Mouse (Mus musculus) embryonic facial prominence, embryonic 13.5 days (tissue): ENCODE data around the gene Wdr73. TPM values are rescaled to one million over a fixed set of nuclear protein-coding genes. Genes with fewer than 3 reads are reported as not detected.

Source experiments
- ATAC-seq: fragments of 200-750 bp; cut with Nextera tagmentation; 2 replicates; pipeline ENCODE4 v1.8.0; 2017; ENCODE audit warnings: low read depth; ENCODE audit not compliant: insufficient number of reproducible peaks, insufficient read depth, low FRiP score, low TSS enrichment
- H3K27ac ChIP-seq: fragments of 300-500 bp; sonication (generic); 2 replicates; pipeline ENCODE4 v1.5.1; 2015; ENCODE audit warnings: moderate library complexity, mild to moderate bottlenecking, inconsistent platforms
- H3K27me3 ChIP-seq: fragments of 300-500 bp; sonication (generic); 2 replicates; pipeline ENCODE4 v1.6.1; 2015; ENCODE audit warnings: mild to moderate bottlenecking, inconsistent platforms
- H3K36me3 ChIP-seq: fragments of 300-500 bp; sonication (generic); 2 replicates; pipeline ENCODE4 v1.6.1; 2015; ENCODE audit warnings: mild to moderate bottlenecking, inconsistent platforms
- H3K4me1 ChIP-seq: fragments of 300-500 bp; sonication (generic); 2 replicates; pipeline ENCODE4 v1.6.1; 2015; ENCODE audit warnings: inconsistent platforms
- H3K4me2 ChIP-seq: fragments of 300-500 bp; sonication (generic); 2 replicates; pipeline ENCODE4 v1.6.1; 2015; ENCODE audit warnings: moderate library complexity, mild to moderate bottlenecking, inconsistent platforms
- H3K4me3 ChIP-seq: fragments of 300-500 bp; sonication (generic); 2 replicates; pipeline ENCODE4 v1.5.1; 2015; ENCODE audit warnings: mild to moderate bottlenecking, inconsistent platforms
- H3K9ac ChIP-seq: fragments of 300-500 bp; sonication (generic); 2 replicates; pipeline ENCODE4 v1.6.1; 2015; ENCODE audit warnings: mild to moderate bottlenecking, inconsistent platforms
- H3K9me3 ChIP-seq: fragments of 300-500 bp; sonication (generic); 2 replicates; pipeline ENCODE4 v1.6.1; 2016; ENCODE audit warnings: inconsistent platforms
- WGBS: fragments of 180-500 bp; shearing (Covaris S2); methylation state at CpG from one replicate; pipeline ENCODE4 v1.1.7; 2015; ENCODE audit warnings: mixed read lengths; 5-methylcytosine and 5-hydroxymethylcytosine counted together
- polyA plus RNA-seq: library from polyadenylated mRNA; unstranded; fragments of >200 nt; fragmentation: Nextera tagmentation; extraction: Ambion mirVana; gene quantifications from 2 replicates; pipeline ENCODE4 v1.2.1, GENCODE M21; 2015

The Wdr73 gene
- polyA plus RNA-seq, 1 experiment from 2014 or later = 33.0 TPM

GRCm38 (mm10) chr7:80849267-80849666 is 51.8 kb downstream of the Wdr73 start:
- no peaks in the 10 kb centered on the region for H3K36me3 ChIP-seq
- no peak overlapping the region for H3K4me2 ChIP-seq
- H3K27ac ChIP-seq = no peak overlapping the region
- H3K4me1 ChIP-seq = 0 out of 2 replicates have a peak, but pooled peaks cover 4% of the 10 kb centered on the region
- H3K9ac ChIP-seq = no peak overlapping the region
- no peaks in the 10 kb centered on the region for H3K27me3 ChIP-seq
- no peaks in the 10 kb centered on the region for H3K9me3 ChIP-seq
- 85% methylated on average over 2 of the region's 2 CpGs for WGBS
- ATAC-seq = no peak
- no peak overlapping the region for H3K4me3 ChIP-seq

GRCm38 (mm10) chr7:80846709-80847108 is 54.4 kb downstream of the Wdr73 start:
- no peak overlapping the region for H3K4me3 ChIP-seq
- H3K9me3 ChIP-seq = no peaks in the 10 kb centered on the region
- 0 out of 2 replicates have a peak, but pooled peaks cover 4% of the 10 kb centered on the region for H3K4me1 ChIP-seq
- WGBS = 83% methylated on average over 5 of the region's 5 CpGs
- no peaks in the 10 kb centered on the region for H3K36me3 ChIP-seq
- H3K4me2 ChIP-seq = no peak overlapping the region
- ATAC-seq = no peak
- H3K27me3 ChIP-seq = no peaks in the 10 kb centered on the region
- H3K27ac ChIP-seq = no peak overlapping the region
- H3K9ac ChIP-seq = no peak overlapping the region

GRCm38 (mm10) chr7:80846280-80846678 is 54.8 kb downstream of the Wdr73 start:
- Histone ChIP-seq H3K9me3 (no peaks in the 10 kb centered on the region), H3K4me2 (no peak overlapping the region), H3K27me3 (no peaks in the 10 kb centered on the region), H3K4me3 (no peak overlapping the region), H3K27ac (no peak overlapping the region), H3K36me3 (no peaks in the 10 kb centered on the region), H3K9ac (0 out of 2 replicates have a peak overlapping the region, but pooled peaks have one; percentile 11), H3K4me1 (0 out of 2 replicates have a peak, but pooled peaks cover 4% of the 10 kb centered on the region)
- no peak for ATAC-seq
- WGBS = 86% methylated on average over 10 of the region's 10 CpGs

- H3K9ac ChIP-seq = 0 out of 2 replicates have a peak overlapping the region, but pooled peaks have one; percentile 11
Observed at GRCm38 (mm10) chr7:80845621-80846279, 55.3 kb downstream of the Wdr73 start.

GRCm38 (mm10) chr7:80844691-80845090 is 56.4 kb downstream of the Wdr73 start:
- H3K4me2 ChIP-seq = no peak overlapping the region
- H3K4me3 ChIP-seq = no peak overlapping the region
- no peaks in the 10 kb centered on the region for H3K27me3 ChIP-seq
- WGBS = 92% methylated on average over 12 of the region's 12 CpGs
- no peaks in the 10 kb centered on the region for H3K36me3 ChIP-seq
- H3K27ac ChIP-seq = no peak overlapping the region
- no peak overlapping the region for H3K9ac ChIP-seq
- H3K4me1 ChIP-seq = 0 out of 2 replicates have a peak, but pooled peaks cover 4% of the 10 kb centered on the region
- ATAC-seq = no peak
- H3K9me3 ChIP-seq = no peaks in the 10 kb centered on the region

More at GRCm38 (mm10) chr7:80845621-80846279, 55.3 kb downstream of the Wdr73 start:
- no peak for ATAC-seq
- Histone ChIP-seq H3K27me3 (no peaks in the 10 kb centered on the region), H3K4me1 (0 out of 2 replicates have a peak, but pooled peaks cover 4% of the 10 kb centered on the region), H3K4me2 (no peak overlapping the region), H3K27ac (no peak overlapping the region), H3K4me3 (no peak overlapping the region), H3K36me3 (no peaks in the 10 kb centered on the region), H3K9me3 (no peaks in the 10 kb centered on the region)
- WGBS = 72% methylated on average over 15 of the region's 15 CpGs

- Histone ChIP-seq H3K4me3 (no peak overlapping the region), H3K9ac (no peak overlapping the region), H3K27me3 (no peaks in the 10 kb centered on the region), H3K4me1 (0 out of 2 replicates have a peak, but pooled peaks cover 6% of the 10 kb centered on the region), H3K36me3 (no peaks in the 10 kb centered on the region), H3K4me2 (no peak overlapping the region), H3K27ac (no peak overlapping the region), H3K9me3 (no peaks in the 10 kb centered on the region)
- WGBS = 88% methylated on average over 8 of the region's 8 CpGs
- no peak for ATAC-seq
Observed at GRCm38 (mm10) chr7:80843910-80844640, 57.0 kb downstream of the Wdr73 start.

- Histone ChIP-seq H3K27ac (no peak overlapping the region), H3K4me3 (no peak overlapping the region), H3K27me3 (no peaks in the 10 kb centered on the region), H3K4me1 (peaks cover 14% of the 10 kb centered on the region), H3K9ac (no peak overlapping the region), H3K9me3 (no peaks in the 10 kb centered on the region), H3K4me2 (no peak overlapping the region), H3K36me3 (no peaks in the 10 kb centered on the region)
- ATAC-seq = no peak
- 80% methylated on average over 1 of the region's 1 CpGs for WGBS
Observed at GRCm38 (mm10) chr7:80843176-80843575, 57.9 kb downstream of the Wdr73 start.

- H3K4me1 ChIP-seq = peaks cover 20% of the 10 kb centered on the region
- H3K9me3 ChIP-seq = no peaks in the 10 kb centered on the region
- no peak overlapping the region for H3K4me3 ChIP-seq
- H3K36me3 ChIP-seq = no peaks in the 10 kb centered on the region
- H3K4me2 ChIP-seq = no peak overlapping the region
- no peak overlapping the region for H3K9ac ChIP-seq
- ATAC-seq = no peak
- WGBS = 67% methylated on average over 5 of the region's 5 CpGs
- H3K27ac ChIP-seq = no peak overlapping the region
- H3K27me3 ChIP-seq = no peaks in the 10 kb centered on the region
Observed at GRCm38 (mm10) chr7:80842132-80842531, 58.9 kb downstream of the Wdr73 start.

- 75% methylated on average over 4 of the region's 4 CpGs for WGBS
- H3K4me1 ChIP-seq = peaks cover 17% of the 10 kb centered on the region
- no peak overlapping the region for H3K27ac ChIP-seq
- no peaks in the 10 kb centered on the region for H3K9me3 ChIP-seq
- no peak overlapping the region for H3K4me2 ChIP-seq
- H3K36me3 ChIP-seq = no peaks in the 10 kb centered on the region
- H3K27me3 ChIP-seq = no peaks in the 10 kb centered on the region
- H3K4me3 ChIP-seq = no peak overlapping the region
- H3K9ac ChIP-seq = no peak overlapping the region
- no peak for ATAC-seq
Observed at GRCm38 (mm10) chr7:80840937-80841336, 60.1 kb downstream of the Wdr73 start.

Other genes starting within 250 kb of the Wdr73 start
- gene Crtc3, start 212.4 kb downstream of the Wdr73 start, polyA plus RNA-seq = 26.2 and 27.6 TPM in 2 replicates
- 56.0 and 61.2 TPM in 2 replicates for gene Iqgap1, start 75.3 kb downstream of the Wdr73 start, polyA plus RNA-seq
- gene Zscan2, start 40.3 kb downstream of the Wdr73 start, polyA plus RNA-seq = 3.3 and 3.9 TPM in 2 replicates
- gene Nmb, start 3.8 kb upstream of the Wdr73 start, polyA plus RNA-seq = 5.6 and 5.8 TPM in 2 replicates
- 212 and 227 TPM in 2 replicates for gene Sec11a, start 46.5 kb upstream of the Wdr73 start, polyA plus RNA-seq
- gene Zfp592, start 92.4 kb upstream of the Wdr73 start, polyA plus RNA-seq = 12.3 and 12.5 TPM in 2 replicates
- gene Alpk3, start 156.3 kb upstream of the Wdr73 start, polyA plus RNA-seq = 0.34 and 0.44 TPM in 2 replicates
- gene Slc28a1, start 213.5 kb upstream of the Wdr73 start, polyA plus RNA-seq = not detected in 2 replicates